Mouse (Mus musculus) hindbrain, embryonic 16.5 days (tissue): ENCODE measurements around the gene Erc1. TPM values are rescaled to one million over a fixed set of nuclear protein-coding genes. Genes with fewer than 3 reads are reported as not detected.
"Not testable (repeated sequence)": the region's sequence is repeated elsewhere in the genome, so short reads cannot be mapped to it uniquely, and the experiment has no call there.

Source experiments
- ATAC-seq: fragments of 200-750 bp; cut with Nextera tagmentation; 2 replicates; pipeline ENCODE4 v1.8.0; 2017; ENCODE audit warnings: moderate TSS enrichment, moderate library complexity
- H3K27ac ChIP-seq: fragments of 300-500 bp; sonication (generic); 2 replicates; pipeline ENCODE4 v1.5.1; 2014; ENCODE audit warnings: low read depth, mild to moderate bottlenecking, control low read depth, low read length, moderate library complexity
- H3K27me3 ChIP-seq: fragments of 300-500 bp; sonication (generic); replicated peaks from 2 replicates; pipeline ENCODE4 v1.6.1; 2014; ENCODE audit warnings: low read length; ENCODE audit not compliant: control insufficient read depth, insufficient read depth
- H3K36me3 ChIP-seq: fragments of 300-500 bp; sonication (generic); 2 replicates; pipeline ENCODE4 v1.6.1; 2014; ENCODE audit warnings: mild to moderate bottlenecking, low read length, moderate library complexity, mixed read lengths; ENCODE audit not compliant: control insufficient read depth, insufficient read depth
- H3K4me1 ChIP-seq: fragments of 300-500 bp; sonication (generic); 2 replicates; pipeline ENCODE4 v1.6.1; 2014; ENCODE audit warnings: low read depth, low read length; ENCODE audit not compliant: control insufficient read depth, insufficient read depth
- H3K4me2 ChIP-seq: fragments of 300-500 bp; sonication (generic); 2 replicates; pipeline ENCODE4 v1.6.1; 2014; ENCODE audit warnings: mild to moderate bottlenecking, low read length, control low read depth, moderate library complexity
- H3K4me3 ChIP-seq: fragments of 300-500 bp; sonication (generic); 2 replicates; pipeline ENCODE4 v1.5.1; 2014; ENCODE audit warnings: mild to moderate bottlenecking, low read length, control low read depth, moderate library complexity
- H3K9ac ChIP-seq: fragments of 300-500 bp; sonication (generic); 2 replicates; pipeline ENCODE4 v1.6.1; 2014; ENCODE audit warnings: low read depth, mild to moderate bottlenecking, control low read depth, low read length, moderate library complexity
- H3K9me3 ChIP-seq: fragments of 300-500 bp; sonication (generic); 2 replicates; pipeline ENCODE4 v1.6.1; 2014; ENCODE audit warnings: mild to moderate bottlenecking, low read length, moderate library complexity; ENCODE audit not compliant: control insufficient read depth
- WGBS: fragments of 180-500 bp; shearing (Covaris S2); extraction: QIAGEN DNeasy Blood & Tissue Kit; methylation state at CpG from one replicate; pipeline ENCODE4 v1.1.7; 2014; 5-methylcytosine and 5-hydroxymethylcytosine counted together
- polyA plus RNA-seq: library from polyadenylated mRNA; unstranded; fragments of >200 nt; fragmentation: Nextera tagmentation; extraction: Ambion mirVana; gene quantifications from 2 replicates; pipeline ENCODE4 v1.2.1, GENCODE M21; 2015

Gene Erc1
- polyA plus RNA-seq, 1 experiment from 2014 or later, result 46.9 TPM

GRCm38 (mm10) chr6:119818541-119818940, 29.4 kb downstream of the Erc1 start:
- H3K27ac ChIP-seq, result no peak overlapping the region
- no peak for ATAC-seq
- no peak overlapping the region for H3K9ac ChIP-seq
- H3K9me3 ChIP-seq, result no peaks in the 10 kb centered on the region
- no peaks in the 10 kb centered on the region; the same call in 1 of the 2 replicates for H3K36me3 ChIP-seq
- no peaks in the 10 kb centered on the region for H3K27me3 ChIP-seq
- no peak overlapping the region for H3K4me3 ChIP-seq
- H3K4me2 ChIP-seq, result no peak overlapping the region
- H3K4me1 ChIP-seq, result no peaks in the 10 kb centered on the region
- 98% methylated on average over 4 of the region's 4 CpGs for WGBS

- ATAC-seq, result no peak
- Histone ChIP-seq H3K36me3 (no peaks in the 10 kb centered on the region), H3K9me3 (no peaks in the 10 kb centered on the region), H3K27me3 (no peaks in the 10 kb centered on the region), H3K4me2 (no peak overlapping the region), H3K9ac (no peak overlapping the region), H3K27ac (no peak overlapping the region), H3K4me3 (no peak overlapping the region), H3K4me1 (no peaks in the 10 kb centered on the region)
- 76% methylated on average over 4 of the region's 4 CpGs for WGBS
Measured at GRCm38 (mm10) chr6:119815426-119815825, 32.5 kb downstream of the Erc1 start.

DNA sequence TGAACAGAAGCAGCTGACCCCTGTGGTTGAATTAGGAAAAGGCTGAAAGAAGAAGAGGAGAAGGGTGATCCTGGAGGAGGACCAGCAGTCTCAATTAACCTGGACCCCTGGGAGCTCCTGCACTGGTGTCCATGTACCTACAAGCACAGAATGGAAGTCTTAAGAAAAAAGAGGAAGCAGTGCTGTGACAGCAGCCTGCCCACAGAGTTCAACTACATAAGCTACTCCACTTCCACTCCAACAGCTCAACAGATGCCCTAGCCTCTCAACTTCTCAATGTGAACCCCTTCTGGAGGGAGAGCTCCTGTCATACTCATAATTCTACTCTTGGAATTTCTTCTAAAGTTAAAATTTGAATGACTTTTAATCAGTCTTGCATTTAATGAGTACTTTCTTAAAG, 34.9 kb downstream of the Erc1 start:
- H3K4me1 ChIP-seq, H3K4me2 ChIP-seq, H3K9me3 ChIP-seq, H3K9ac ChIP-seq, H3K4me3 ChIP-seq, H3K27ac ChIP-seq, ATAC-seq, H3K27me3 ChIP-seq, H3K36me3 ChIP-seq: not testable (repeated sequence)

DNA sequence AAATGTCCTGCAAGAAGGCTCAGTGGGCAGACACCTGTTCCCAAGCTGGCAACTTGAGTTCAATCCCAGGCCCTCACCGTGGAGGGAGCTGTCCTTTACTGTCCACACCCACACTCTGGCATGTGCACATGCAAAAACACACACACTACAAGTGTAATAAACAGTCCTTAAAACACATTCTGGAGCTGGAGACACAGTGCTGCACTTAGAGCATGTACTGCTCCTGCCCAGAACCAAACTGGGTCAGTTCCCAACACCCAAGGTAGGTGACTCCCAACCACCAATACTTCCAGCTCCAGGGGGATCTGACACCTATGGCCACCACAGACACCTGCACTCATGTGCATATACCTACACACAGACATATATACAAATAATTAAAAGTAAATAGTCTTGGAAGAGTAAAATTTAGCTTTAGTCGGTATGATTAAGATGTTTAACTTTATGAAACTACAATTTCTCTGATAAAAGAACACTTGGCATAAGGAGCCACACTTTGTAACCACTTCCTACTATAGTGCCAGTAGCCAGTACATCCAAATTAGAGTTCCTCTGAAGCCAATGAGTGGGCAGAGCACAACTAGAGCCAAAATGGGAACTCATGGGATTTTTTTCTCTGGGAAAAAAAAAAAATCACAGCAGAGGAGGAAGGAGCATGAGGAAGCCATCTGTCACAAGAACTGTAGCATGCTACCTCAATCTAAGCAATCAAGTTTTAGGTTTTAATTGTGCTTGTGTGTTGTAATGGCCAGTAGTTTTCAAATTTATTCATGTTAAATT, 39.1 kb downstream of the Erc1 start:
- ATAC-seq, result no peak
- WGBS, result 85% methylated on average over 2 of the region's 2 CpGs
- no peaks in the 10 kb centered on the region for H3K36me3 ChIP-seq

GRCm38 (mm10) chr6:119803239-119803638, 44.7 kb downstream of the Erc1 start:
- Histone ChIP-seq H3K9ac (no peak overlapping the region), H3K4me2 (no peak overlapping the region), H3K27ac (no peak overlapping the region), H3K4me3 (no peak overlapping the region), H3K9me3 (no peaks in the 10 kb centered on the region), H3K27me3 (no peaks in the 10 kb centered on the region), H3K4me1 (no peaks in the 10 kb centered on the region), H3K36me3 (no peaks in the 10 kb centered on the region)
- no peak for ATAC-seq
- 75% methylated on average over 2 of the region's 2 CpGs for WGBS

More for the DNA sequence above, 39.1 kb downstream of the Erc1 start:
- no peak overlapping the region for H3K9ac ChIP-seq
- no peak overlapping the region for H3K27ac ChIP-seq
- no peak overlapping the region for H3K4me3 ChIP-seq
- H3K27me3 ChIP-seq, result no peaks in the 10 kb centered on the region
- H3K4me2 ChIP-seq, result no peak overlapping the region
- H3K4me1 ChIP-seq, result no peaks in the 10 kb centered on the region
- H3K9me3 ChIP-seq, result no peaks in the 10 kb centered on the region

DNA sequence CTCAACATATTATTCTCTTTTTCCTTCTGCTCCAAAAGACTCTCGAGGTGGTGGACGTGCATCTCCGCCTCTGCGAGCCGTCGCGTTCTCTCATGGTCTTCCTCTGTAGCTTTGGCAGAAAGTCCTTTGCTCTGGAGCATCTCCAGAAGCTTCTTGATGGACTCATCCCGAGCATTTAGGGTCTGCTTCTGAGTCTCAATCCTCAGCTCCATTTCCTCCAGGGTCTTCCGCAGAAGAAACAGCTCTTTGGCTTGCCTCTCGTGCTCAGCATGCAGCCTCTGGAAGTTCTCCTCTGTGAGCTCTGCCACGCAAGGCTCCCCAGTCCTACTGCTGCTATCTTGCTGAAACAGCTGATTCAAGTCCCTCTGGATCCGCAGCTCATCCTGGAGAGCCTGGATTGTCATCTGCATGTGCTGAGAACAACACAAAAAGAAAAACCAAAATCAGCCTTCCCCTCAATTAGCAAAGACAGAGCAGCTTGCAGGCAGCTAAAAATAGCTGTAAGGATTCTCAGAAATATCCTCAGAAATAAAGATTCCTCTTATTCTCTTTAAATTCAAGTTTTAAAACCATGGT, 51.0 kb downstream of the Erc1 start:
- no peak for ATAC-seq
- Histone ChIP-seq H3K9ac (no peak overlapping the region), H3K4me2 (no peak overlapping the region), H3K36me3 (no peaks in the 10 kb centered on the region), H3K27me3 (no peaks in the 10 kb centered on the region), H3K9me3 (no peaks in the 10 kb centered on the region), H3K27ac (peak overlapping the region; percentile 23), H3K4me1 (no peaks in the 10 kb centered on the region; the same call in 1 of the 2 replicates), H3K4me3 (no peak overlapping the region)
- 82% methylated on average over 12 of the region's 12 CpGs for WGBS

DNA sequence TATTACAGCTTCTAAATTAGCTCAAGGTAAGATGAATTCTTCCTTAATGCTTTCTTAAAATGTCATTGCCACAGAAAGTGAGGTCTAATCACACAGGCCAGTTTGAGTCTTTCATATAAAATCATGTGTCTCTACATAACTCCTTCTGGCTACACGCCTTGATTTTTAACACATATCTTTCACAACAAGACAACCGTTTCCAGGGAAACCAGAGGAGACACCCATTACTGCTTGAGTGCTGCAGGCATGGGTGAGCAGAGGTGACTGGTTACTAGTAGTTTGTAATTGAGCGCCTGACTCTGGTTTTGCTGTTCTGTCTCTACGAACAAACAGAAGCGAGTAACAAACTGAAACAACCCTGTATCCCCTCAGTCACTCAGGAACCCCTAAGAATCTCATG, 51.7 kb downstream of the Erc1 start:
- H3K4me1 ChIP-seq, result no peaks in the 10 kb centered on the region; the same call in 1 of the 2 replicates

GRCm38 (mm10) chr6:119792562-119792961, 55.4 kb downstream of the Erc1 start:
- no peak for ATAC-seq

More for the DNA sequence above, 51.7 kb downstream of the Erc1 start:
- H3K27ac ChIP-seq, result no peak overlapping the region
- H3K9me3 ChIP-seq, result no peaks in the 10 kb centered on the region
- no peak overlapping the region for H3K9ac ChIP-seq
- H3K27me3 ChIP-seq, result no peaks in the 10 kb centered on the region
- 98% methylated on average over 5 of the region's 5 CpGs for whole genome bisulfite sequencing
- H3K4me2 ChIP-seq, result no peak overlapping the region
- H3K4me3 ChIP-seq, result no peak overlapping the region
- ATAC-seq, result no peak
- no peaks in the 10 kb centered on the region for H3K36me3 ChIP-seq

DNA sequence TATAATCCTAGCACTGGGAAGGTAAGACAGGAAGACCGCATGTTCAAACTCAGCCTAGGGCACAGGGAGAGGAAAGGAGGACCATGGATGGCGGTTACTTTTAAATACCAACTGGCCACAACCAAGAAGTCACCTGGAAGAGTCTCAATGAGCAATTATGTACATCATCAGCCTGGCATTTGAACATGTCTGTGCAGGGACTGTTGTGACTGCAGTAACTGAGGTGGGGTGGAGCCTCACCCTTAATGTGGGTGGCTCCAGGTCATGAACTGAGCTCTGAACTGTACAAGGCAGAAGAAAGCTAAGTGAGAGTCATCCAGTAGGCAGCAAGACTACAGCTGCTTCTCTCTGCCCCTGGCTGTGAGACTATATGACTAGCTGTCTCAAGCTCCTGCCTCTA, 65.6 kb downstream of the Erc1 start:
- no peak overlapping the region for H3K9ac ChIP-seq
- no peaks in the 10 kb centered on the region; the same call in 1 of the 2 replicates for H3K36me3 ChIP-seq
- 96% methylated on average over 2 of the region's 2 CpGs for WGBS
- no peaks in the 10 kb centered on the region for H3K4me1 ChIP-seq
- no peaks in the 10 kb centered on the region for H3K27me3 ChIP-seq
- H3K4me2 ChIP-seq, result no peak overlapping the region
- no peak for ATAC-seq
- no peak overlapping the region for H3K4me3 ChIP-seq
- no peaks in the 10 kb centered on the region for H3K9me3 ChIP-seq
- no peak overlapping the region for H3K27ac ChIP-seq

More at GRCm38 (mm10) chr6:119792562-119792961, 55.4 kb downstream of the Erc1 start:
- H3K9me3 ChIP-seq, result no peaks in the 10 kb centered on the region
- no peaks in the 10 kb centered on the region; the same call in 1 of the 2 replicates for H3K4me1 ChIP-seq
- H3K4me2 ChIP-seq, result no peak overlapping the region
- 46% methylated on average over 2 of the region's 2 CpGs for WGBS
- no peaks in the 10 kb centered on the region for H3K27me3 ChIP-seq
- no peaks in the 10 kb centered on the region for H3K36me3 ChIP-seq
- H3K27ac ChIP-seq, result no peak overlapping the region
- no peak overlapping the region for H3K4me3 ChIP-seq
- H3K9ac ChIP-seq, result no peak overlapping the region
